Mouse (Mus musculus) lung, postnatal 0 days (tissue): ENCODE measurements around the gene Gm20388. TPM values are rescaled to one million over a fixed set of nuclear protein-coding genes. Genes with fewer than 3 reads are reported as not detected.
A peak's percentile ranks its signal among the peaks of the same experiment; 100 is the strongest.

Source experiments
- ATAC-seq: fragments of 200-750 bp; cut with Nextera tagmentation; 2 replicates; pipeline ENCODE4 v1.8.0; 2017; ENCODE audit warnings: moderate library complexity
- DNase-seq: peaks from one replicate; pipeline ENCODE4 v3.0.0-alpha.2; 2016; ENCODE audit warnings: low spot score
- H3K27ac ChIP-seq: fragments of 300-500 bp; sonication (generic); 2 replicates; pipeline ENCODE4 v1.5.1; 2014; ENCODE audit warnings: antibody characterized with exemption, mild to moderate bottlenecking, low read length, mixed read lengths
- H3K27me3 ChIP-seq: fragments of 300-500 bp; sonication (generic); replicated peaks from 2 replicates; pipeline ENCODE4 v1.6.1; 2014; ENCODE audit warnings: low read length, mixed read lengths; ENCODE audit not compliant: insufficient read depth
- H3K36me3 ChIP-seq: fragments of 300-500 bp; sonication (generic); 2 replicates; pipeline ENCODE4 v1.6.1; 2014; ENCODE audit warnings: low read length, mixed read lengths; ENCODE audit not compliant: insufficient read depth
- H3K4me1 ChIP-seq: fragments of 300-500 bp; sonication (generic); 2 replicates; pipeline ENCODE4 v1.6.1; 2014; ENCODE audit warnings: antibody characterized with exemption, low read depth, low read length, mixed read lengths; ENCODE audit not compliant: insufficient read depth
- H3K4me2 ChIP-seq: fragments of 300-500 bp; sonication (generic); replicated peaks from 2 replicates; pipeline ENCODE4 v1.6.1; 2014; ENCODE audit warnings: low read depth, mild to moderate bottlenecking, low read length, moderate library complexity, mixed read lengths
- H3K4me3 ChIP-seq: fragments of 300-500 bp; sonication (generic); 2 replicates; pipeline ENCODE4 v1.5.1; 2014; ENCODE audit warnings: low read depth, low read length
- H3K9ac ChIP-seq: fragments of 300-500 bp; sonication (generic); replicated peaks from 2 replicates; pipeline ENCODE4 v1.6.1; 2014; ENCODE audit warnings: low read depth, mild to moderate bottlenecking
- H3K9me3 ChIP-seq: fragments of 300-500 bp; sonication (generic); 2 replicates; pipeline ENCODE4 v1.6.1; 2016; ENCODE audit warnings: low read length, mixed read lengths
- CTCF ChIP-seq: IDR thresholded peaks from 2 replicates; pipeline ENCODE4 v1.5.1; 2016; ENCODE audit warnings: antibody characterized with exemption, mild to moderate bottlenecking
- EP300 ChIP-seq: IDR thresholded peaks from 2 replicates; pipeline ENCODE4 v1.6.1; 2016; ENCODE audit warnings: antibody characterized with exemption, mild to moderate bottlenecking, control low read depth
- WGBS: fragments of 180-500 bp; shearing (Covaris S2); extraction: QIAGEN DNeasy Blood & Tissue Kit; methylation state at CpG from one replicate; pipeline ENCODE4 v1.1.7; 2014; 5-methylcytosine and 5-hydroxymethylcytosine counted together
- polyA plus RNA-seq: library from polyadenylated mRNA; unstranded; fragments of >200 nt; fragmentation: Nextera tagmentation; extraction: Ambion mirVana; gene quantifications from 2 replicates; pipeline ENCODE4 v1.2.1, GENCODE M21; 2015

The Gm20388 gene
- polyA plus RNA-seq, 1 experiment from 2014 or later = not detected

DNA sequence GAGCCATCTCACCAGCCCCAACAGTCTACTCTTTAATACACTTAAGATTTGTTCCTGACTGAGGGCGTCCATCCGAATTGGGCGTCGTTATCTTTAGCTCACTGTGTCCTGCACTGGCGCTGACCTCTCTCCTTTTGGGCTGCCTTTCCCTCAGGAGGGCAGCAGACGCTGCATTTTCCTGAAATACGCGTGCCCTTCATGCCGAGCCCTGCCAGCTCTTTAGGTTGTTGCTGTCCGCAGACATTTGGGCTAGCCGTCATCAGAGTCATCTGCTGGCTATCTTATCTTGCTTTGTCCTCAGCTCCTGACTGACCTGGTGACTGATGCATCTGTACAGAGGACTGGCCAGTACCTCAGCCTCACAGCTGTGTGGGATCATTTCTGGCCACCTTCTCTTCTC is 3904.7 kb downstream of the Gm20388 start:
- no peak for DNase-seq
- 82% methylated on average over 11 of the region's 11 CpGs for WGBS
- no peak for TF ChIP-seq EP300
- no peak for TF ChIP-seq CTCF
- Histone ChIP-seq H3K4me2 (no peak overlapping the region), H3K36me3 (no peaks in the 10 kb centered on the region), H3K4me1 (no peaks in the 10 kb centered on the region), H3K9me3 (no peaks in the 10 kb centered on the region), H3K27ac (no peak overlapping the region), H3K27me3 (no peaks in the 10 kb centered on the region), H3K4me3 (no peak overlapping the region), H3K9ac (no peak overlapping the region)
- ATAC-seq = no peak

- TF ChIP-seq CTCF (no peak), EP300 (no peak)
- DNase-seq (no peak), ATAC-seq (no peak)
- no peaks in the 10 kb centered on the region for H3K9me3 ChIP-seq
- 88% methylated on average over 8 of the region's 8 CpGs for WGBS
- no peak overlapping the region for H3K9ac ChIP-seq
- no peaks in the 10 kb centered on the region for H3K27me3 ChIP-seq
- H3K4me1 ChIP-seq = no peaks in the 10 kb centered on the region
- H3K4me2 ChIP-seq = no peak overlapping the region
- H3K27ac ChIP-seq = no peak overlapping the region
- no peak overlapping the region for H3K4me3 ChIP-seq
- H3K36me3 ChIP-seq = no peaks in the 10 kb centered on the region
Measured at GRCm38 (mm10) chr8:123816939-123817338, 3906.3 kb downstream of the Gm20388 start.

GRCm38 (mm10) chr8:123817747-123818146 is 3907.1 kb downstream of the Gm20388 start:
- WGBS = 92% methylated on average over 11 of the region's 11 CpGs
- no peaks in the 10 kb centered on the region for H3K36me3 ChIP-seq
- no peak overlapping the region for H3K9ac ChIP-seq
- H3K27me3 ChIP-seq = no peaks in the 10 kb centered on the region
- no peak overlapping the region for H3K27ac ChIP-seq
- H3K4me3 ChIP-seq = no peak overlapping the region
- TF ChIP-seq EP300 = no peak
- peak; percentile 27; the same call in 1 of the 2 replicates for TF ChIP-seq CTCF
- H3K9me3 ChIP-seq = no peaks in the 10 kb centered on the region
- no peaks in the 10 kb centered on the region for H3K4me1 ChIP-seq
- no peak for ATAC-seq
- no peak for DNase-seq
- H3K4me2 ChIP-seq = no peak overlapping the region

DNA sequence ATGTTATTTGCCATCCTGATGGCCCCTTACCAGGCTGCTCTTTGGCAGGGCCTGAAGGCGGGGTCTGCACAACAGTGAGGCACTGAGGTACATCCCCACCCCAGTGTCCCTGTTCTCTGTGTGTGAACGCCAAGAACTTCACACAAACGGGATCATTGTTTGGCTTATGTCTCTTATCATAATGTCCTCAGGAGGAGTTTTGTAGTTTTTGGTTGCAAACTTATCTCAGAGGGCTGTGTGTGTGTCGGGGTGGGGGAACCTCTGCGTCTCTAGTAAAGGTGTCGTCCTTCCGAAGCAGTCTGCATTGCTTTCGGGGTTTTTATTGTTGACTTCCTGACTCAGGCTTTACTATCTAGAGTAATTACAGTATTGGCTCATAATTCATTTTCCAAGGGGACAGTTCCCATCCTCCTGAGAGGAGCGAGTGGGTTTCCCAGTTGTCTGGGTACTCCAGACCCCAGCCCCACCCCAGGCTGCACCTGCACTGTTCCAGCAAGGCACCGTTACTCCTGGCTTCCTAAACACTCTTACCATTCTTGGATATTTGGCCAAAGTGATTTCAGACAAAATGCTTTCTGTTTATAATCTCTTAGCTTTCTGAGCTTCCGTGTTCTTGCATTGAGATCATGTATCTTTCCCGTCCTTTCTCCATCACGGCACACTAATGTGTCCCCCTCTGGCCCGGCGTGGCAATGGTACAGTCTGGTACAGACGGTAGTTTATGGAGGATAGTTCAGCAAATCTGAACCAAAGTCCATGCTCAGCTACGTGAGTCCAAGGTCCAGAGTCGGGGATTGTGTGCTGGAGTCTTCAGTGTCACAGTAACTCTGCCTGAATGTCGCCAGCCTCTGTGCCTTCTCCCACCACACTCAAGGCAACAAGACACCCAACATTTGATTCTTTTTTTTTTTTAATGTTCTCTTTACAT is 3909.3 kb downstream of the Gm20388 start:
- 85% methylated on average over 19 of the region's 19 CpGs for WGBS
- Histone ChIP-seq H3K4me3 (no peak overlapping the region), H3K27ac (no peak overlapping the region), H3K9me3 (no peaks in the 10 kb centered on the region), H3K4me1 (no peaks in the 10 kb centered on the region), H3K27me3 (no peaks in the 10 kb centered on the region), H3K4me2 (no peak overlapping the region), H3K9ac (no peak overlapping the region), H3K36me3 (no peaks in the 10 kb centered on the region)
- ATAC-seq (no peak), DNase-seq (no peak)
- TF ChIP-seq CTCF = no peak

DNA sequence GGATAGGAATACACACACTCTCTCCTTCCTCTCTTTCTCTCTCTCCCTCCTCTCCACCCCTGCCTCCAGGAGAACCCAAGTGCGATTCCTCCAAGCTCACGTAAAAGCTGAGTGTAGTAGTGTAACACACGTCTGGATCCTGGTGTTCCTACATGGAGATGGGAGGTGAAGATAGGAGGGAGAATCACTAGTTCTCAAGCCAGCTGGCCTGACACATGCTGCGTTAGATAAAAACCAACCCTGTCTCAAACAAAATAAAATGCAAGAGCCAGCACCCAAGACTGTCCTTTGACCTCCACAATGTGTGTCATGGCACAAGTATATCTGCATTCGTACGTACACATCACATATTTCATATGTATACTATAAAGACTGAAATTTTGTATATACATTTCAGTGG is 3910.1 kb downstream of the Gm20388 start:
- no peak overlapping the region for H3K4me2 ChIP-seq
- no peaks in the 10 kb centered on the region for H3K27me3 ChIP-seq
- H3K27ac ChIP-seq = no peak overlapping the region
- ATAC-seq (no peak), DNase-seq (no peak)
- H3K36me3 ChIP-seq = no peaks in the 10 kb centered on the region
- no peak overlapping the region for H3K4me3 ChIP-seq
- 87% methylated on average over 6 of the region's 6 CpGs for WGBS
- TF ChIP-seq CTCF (no peak), EP300 (no peak)
- no peaks in the 10 kb centered on the region for H3K9me3 ChIP-seq
- H3K4me1 ChIP-seq = no peaks in the 10 kb centered on the region
- H3K9ac ChIP-seq = no peak overlapping the region

DNA sequence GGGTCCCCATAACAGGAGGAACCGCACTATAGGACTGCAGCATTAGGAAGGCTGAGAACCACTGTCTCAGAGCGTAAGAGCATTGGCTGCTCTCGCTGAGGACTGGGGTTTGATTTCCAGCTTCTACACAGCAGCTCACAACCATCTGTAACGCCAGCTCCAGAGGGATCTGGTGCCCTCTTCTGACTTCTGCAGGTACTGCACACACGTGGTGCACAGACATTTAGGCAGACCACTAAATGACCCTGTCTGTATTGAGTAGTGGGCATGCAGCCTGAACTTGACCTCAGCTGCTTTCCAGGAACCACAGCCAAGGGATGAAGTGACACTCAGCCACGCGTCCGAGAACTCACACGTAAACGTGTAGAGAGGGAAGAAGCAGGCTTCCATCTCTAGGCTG is 3912.5 kb downstream of the Gm20388 start:
- Histone ChIP-seq H3K9ac (no peak overlapping the region), H3K4me2 (no peak overlapping the region), H3K27ac (no peak overlapping the region), H3K4me3 (no peak overlapping the region), H3K27me3 (no peaks in the 10 kb centered on the region), H3K36me3 (no peaks in the 10 kb centered on the region), H3K9me3 (no peaks in the 10 kb centered on the region), H3K4me1 (no peaks in the 10 kb centered on the region)
- 90% methylated on average over 10 of the region's 10 CpGs for WGBS
- TF ChIP-seq EP300 = no peak
- TF ChIP-seq CTCF = peak; percentile 51
- DNase-seq (no peak), ATAC-seq (no peak)
